Mouse (Mus musculus) MEL (cell line): ENCODE data around the gene Hspb1. TPM values are rescaled to one million over a fixed set of nuclear protein-coding genes. Genes with fewer than 3 reads are reported as not detected.

Experiments used
- DNase-seq: peaks from one replicate; pipeline ENCODE4 v3.0.0; 2011; ENCODE audit warnings: low read depth, low spot score
- H3K27ac ChIP-seq: 2 replicates; pipeline ENCODE4 v1.5.1; 2012; ENCODE audit warnings: low read depth, mild to moderate bottlenecking, control low read depth, low read length, moderate library complexity; ENCODE audit not compliant: control insufficient read depth
- H3K27me3 ChIP-seq, 2 experiments: fragments of 150-350 bp in 1 of 2; sonication (generic) in 1 of 2; 2 replicates each; pipeline ENCODE4 v1.6.1; 2012; ENCODE audit warnings: low read length in 2 of 2, mild to moderate bottlenecking in 2 of 2, improper control_type of control experiment in 1 of 2, moderate library complexity in 1 of 2; ENCODE audit not compliant: insufficient read depth in 2 of 2, control insufficient read depth in 1 of 2
- H3K36me3 ChIP-seq, 2 experiments: 2 replicates each; pipeline ENCODE4 v1.6.1; 2012 to 2014; ENCODE audit warnings: low read length in 2 of 2, improper control_type of control experiment in 1 of 2, inconsistent platforms in 1 of 2, mild to moderate bottlenecking in 1 of 2; ENCODE audit not compliant: insufficient read depth in 2 of 2, control insufficient read depth in 1 of 2
- H3K4me1 ChIP-seq, 2 experiments: fragments of 150-350 bp in 1 of 2; sonication (generic) in 1 of 2; 2 replicates each; pipeline ENCODE4 v1.6.1; 2012; ENCODE audit warnings: low read length in 2 of 2, improper control_type of control experiment in 1 of 2, mild to moderate bottlenecking in 1 of 2; ENCODE audit not compliant: insufficient read depth in 2 of 2, control insufficient read depth in 1 of 2
- H3K4me3 ChIP-seq, 2 experiments: fragments of 150-350 bp in 1 of 2; sonication (generic) in 1 of 2; 2 replicates each; pipeline ENCODE4 v1.5.1; 2012; ENCODE audit warnings: low read depth in 2 of 2, low read length in 2 of 2, mild to moderate bottlenecking in 2 of 2, moderate library complexity in 2 of 2, control low read depth in 1 of 2, improper control_type of control experiment in 1 of 2; ENCODE audit not compliant: control insufficient read depth in 1 of 2, insufficient read depth in 1 of 2
- H3K79me2 ChIP-seq: 2 replicates; pipeline ENCODE4 v1.6.1; 2012; ENCODE audit warnings: mild to moderate bottlenecking, low read length, moderate library complexity; ENCODE audit not compliant: control insufficient read depth, poor library complexity, insufficient read depth
- H3K9ac ChIP-seq: 2 replicates; pipeline ENCODE4 v1.6.1; 2012; ENCODE audit warnings: low read depth, mild to moderate bottlenecking, control low read depth, low read length, moderate library complexity; ENCODE audit not compliant: control insufficient read depth, poor library complexity, severe bottlenecking
- H3K9me3 ChIP-seq: fragments of 150-350 bp; sonication (generic); replicated peaks from 2 replicates; pipeline ENCODE4 v1.6.1; 2012; ENCODE audit warnings: mild to moderate bottlenecking, low read length, improper control_type of control experiment, moderate library complexity; ENCODE audit not compliant: insufficient read depth
- BHLHE40 ChIP-seq: IDR thresholded peaks from 2 replicates; pipeline ENCODE4 v1.6.1; 2012; ENCODE audit warnings: low read depth, mild to moderate bottlenecking, inconsistent platforms, low read length, improper control_type of control experiment, borderline replicate concordance
- CHD1 ChIP-seq: IDR thresholded peaks from 2 replicates; pipeline ENCODE4 v1.6.1; 2012; ENCODE audit warnings: low read depth, mild to moderate bottlenecking, inconsistent platforms, low read length, improper control_type of control experiment
- CHD2 ChIP-seq: IDR thresholded peaks from 2 replicates; pipeline ENCODE4 v1.6.1; 2011; ENCODE audit warnings: low read length, improper control_type of control experiment
- CTCF ChIP-seq, 3 experiments: IDR thresholded peaks in 2 of 3; conservative IDR thresholded peaks in 1 of 3; 2 replicates each; pipeline ENCODE4 v1.5.1; 2011 to 2012; ENCODE audit warnings: low read length in 3 of 3, low read depth in 2 of 3, mild to moderate bottlenecking in 2 of 3, improper control_type of control experiment in 1 of 3, inconsistent platforms in 1 of 3, mixed read lengths in 1 of 3, moderate library complexity in 1 of 3; ENCODE audit not compliant: control insufficient read depth in 1 of 3, insufficient read depth in 1 of 3, poor library complexity in 1 of 3, severe bottlenecking in 1 of 3
- ELF1 ChIP-seq: IDR thresholded peaks from 2 replicates; pipeline ENCODE4 v1.6.1; 2014; ENCODE audit warnings: low read depth, mild to moderate bottlenecking, inconsistent platforms, low read length, improper control_type of control experiment, moderate library complexity
- GABPA ChIP-seq: IDR thresholded peaks from 2 replicates; pipeline ENCODE4 v1.6.1; 2012; ENCODE audit warnings: low read depth, mild to moderate bottlenecking, inconsistent platforms, low read length, improper control_type of control experiment, moderate library complexity
- HCFC1 ChIP-seq: IDR thresholded peaks from 2 replicates; pipeline ENCODE4 v1.6.1; 2012; ENCODE audit warnings: low read depth, mild to moderate bottlenecking, inconsistent platforms, low read length, improper control_type of control experiment, moderate library complexity
- MAFK ChIP-seq: IDR thresholded peaks from 2 replicates; pipeline ENCODE4 v1.6.1; 2011; ENCODE audit warnings: low read depth, mild to moderate bottlenecking, low read length, improper control_type of control experiment, borderline replicate concordance
- MAX ChIP-seq: IDR thresholded peaks from 2 replicates; pipeline ENCODE4 v1.6.1; 2011; ENCODE audit warnings: low read length, improper control_type of control experiment
- MEF2A ChIP-seq: IDR thresholded peaks from 2 replicates; pipeline ENCODE4 v1.6.1; 2014; ENCODE audit warnings: low read depth, mild to moderate bottlenecking, inconsistent platforms, low read length, improper control_type of control experiment; ENCODE audit not compliant: poor library complexity, insufficient replicate concordance, severe bottlenecking; ENCODE audit errors: extremely low read depth
- MYB ChIP-seq: IDR thresholded peaks from 2 replicates; pipeline ENCODE4 v1.6.1; 2011; ENCODE audit warnings: mild to moderate bottlenecking, low read depth, low read length, improper control_type of control experiment
- MYC ChIP-seq: IDR thresholded peaks from 2 replicates; pipeline ENCODE4 v1.6.1; 2011; ENCODE audit warnings: low read depth, mild to moderate bottlenecking, low read length, improper control_type of control experiment, moderate library complexity
- NELFE ChIP-seq: IDR thresholded peaks from 2 replicates; pipeline ENCODE4 v1.6.1; 2011; ENCODE audit warnings: low read depth, low read length, improper control_type of control experiment
- POLR2AphosphoS5 ChIP-seq: IDR thresholded peaks from 2 replicates; pipeline ENCODE4 v1.6.1; 2012; ENCODE audit warnings: low read depth, borderline replicate concordance, mild to moderate bottlenecking, inconsistent platforms, low read length, moderate library complexity, mixed read lengths
- RAD21 ChIP-seq: IDR thresholded peaks from 2 replicates; pipeline ENCODE4 v1.6.1; 2011; ENCODE audit warnings: mild to moderate bottlenecking, low read depth, low read length, improper control_type of control experiment
- RCOR1 ChIP-seq: IDR thresholded peaks from 2 replicates; pipeline ENCODE4 v1.6.1; 2012; ENCODE audit warnings: low read depth, mild to moderate bottlenecking, inconsistent platforms, low read length, improper control_type of control experiment
- SMC3 ChIP-seq: IDR thresholded peaks from 2 replicates; pipeline ENCODE4 v1.6.1; 2011; ENCODE audit warnings: low read depth, low read length, improper control_type of control experiment
- TAL1 ChIP-seq: IDR thresholded peaks from 2 replicates; pipeline ENCODE4 v1.6.1; 2012; ENCODE audit warnings: mild to moderate bottlenecking, inconsistent platforms, low read length, moderate library complexity, mixed read lengths
- UBTF ChIP-seq: IDR thresholded peaks from 2 replicates; pipeline ENCODE4 v1.6.1; 2012; ENCODE audit warnings: low read depth, mild to moderate bottlenecking, inconsistent platforms, low read length, improper control_type of control experiment, moderate library complexity, borderline replicate concordance; ENCODE audit not compliant: insufficient read depth
- ZC3H11A ChIP-seq: IDR thresholded peaks from 2 replicates; pipeline ENCODE4 v1.6.1; 2012; ENCODE audit warnings: low read depth, mild to moderate bottlenecking, inconsistent platforms, low read length, improper control_type of control experiment
- ZKSCAN1 ChIP-seq: IDR thresholded peaks from 2 replicates; pipeline ENCODE4 v1.6.1; 2012; ENCODE audit warnings: low read depth, mild to moderate bottlenecking, inconsistent platforms, low read length, improper control_type of control experiment, moderate library complexity
- ZMIZ1 ChIP-seq: IDR thresholded peaks from 2 replicates; pipeline ENCODE4 v1.6.1; 2012; ENCODE audit warnings: low read depth, mild to moderate bottlenecking, inconsistent platforms, low read length, improper control_type of control experiment, moderate library complexity
- polyA plus RNA-seq, 2 experiments: library from polyadenylated mRNA; stranded (reverse) in 1 of 2; unstranded in 1 of 2; fragments of >175 nt in 1 of 2; fragments of >200 nt in 1 of 2; gene quantifications; 2 replicates each; pipeline versions ENCODE4 v1.2.1 to v1.2.4; 2012; ENCODE audit warnings: low replicate concordance in 2 of 2, low read depth in 1 of 2; ENCODE audit not compliant: insufficient read length in 2 of 2, insufficient read depth in 1 of 2, missing spikeins in 1 of 2
- total RNA-seq: library from RNA; depleted of rRNA; stranded (reverse); fragments of 300-350 nt; gene quantifications from 2 replicates; pipeline ENCODE4 v1.2.3, GENCODE M21; 2012

Gene Hspb1
- total and polyA plus RNA-seq, 3 experiments = not detected

DNA sequence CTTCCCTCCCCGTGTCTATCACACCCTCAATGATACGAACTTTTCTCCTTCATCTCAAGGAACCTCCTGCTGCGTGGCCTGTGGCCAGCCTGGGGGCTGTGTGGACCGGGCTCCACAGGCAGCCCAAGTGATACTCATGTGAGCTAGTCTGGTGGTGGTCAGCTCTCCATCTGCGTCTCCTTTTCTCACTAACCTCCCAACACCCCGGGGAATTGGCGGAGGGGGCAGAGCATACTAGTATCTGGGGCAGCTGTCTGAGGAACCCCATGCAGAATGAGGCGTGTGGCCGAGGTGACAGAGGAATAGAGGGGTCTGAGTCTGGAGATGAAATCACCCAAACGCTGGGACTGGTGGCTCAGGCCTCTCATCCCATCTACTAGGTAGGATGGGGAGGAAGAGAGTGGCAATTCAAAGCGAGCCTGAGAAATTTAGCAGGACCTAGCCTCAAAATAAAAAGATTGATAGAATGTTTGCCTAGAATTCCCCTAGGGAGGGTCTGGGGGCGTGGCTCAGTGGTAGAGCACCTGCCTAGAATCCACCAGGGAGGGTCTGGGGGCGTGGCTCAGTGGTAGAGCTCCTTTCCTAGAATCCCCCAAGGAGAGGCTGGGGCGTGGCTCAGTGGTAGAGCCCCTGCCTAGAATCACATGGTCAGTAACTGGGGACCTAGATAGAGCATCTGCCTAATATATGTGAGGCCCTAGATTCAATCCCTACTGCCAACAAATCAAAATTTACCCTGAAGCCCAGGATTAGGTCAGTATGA is 17.9 kb upstream of the Hspb1 start:
- Histone ChIP-seq H3K9me3 (no peaks in the 10 kb centered on the region), H3K27ac (no peak overlapping the region), H3K4me3 (no peak overlapping the region), H3K36me3 (peaks cover 0 to 6% of the 10 kb centered on the region in 2 experiments; a peak in 2 of 4 replicates), H3K4me1 (peaks cover 0 to 12% of the 10 kb centered on the region in 2 experiments; a peak in 3 of 4 replicates), H3K9ac (no peak overlapping the region), H3K27me3 (peaks cover 1 to 6% of the 10 kb centered on the region in 2 experiments; a peak in 2 of 4 replicates), H3K79me2 (no peaks in the 10 kb centered on the region)
- no peak for TF ChIP-seq RAD21
- TF ChIP-seq CTCF (IDR thresholded peaks at IDR 0.05 in 2 of 3, conservative IDR thresholded peaks at IDR 0.05 in 1 of 3; ENCODE audit: control insufficient read depth in 1 of 3, insufficient read depth in 1 of 3, low read depth in 2 of 3, low read length in 3 of 3, poor library complexity in 1 of 3, severe bottlenecking in 1 of 3) = no peak
- no peak for DNase-seq

DNA sequence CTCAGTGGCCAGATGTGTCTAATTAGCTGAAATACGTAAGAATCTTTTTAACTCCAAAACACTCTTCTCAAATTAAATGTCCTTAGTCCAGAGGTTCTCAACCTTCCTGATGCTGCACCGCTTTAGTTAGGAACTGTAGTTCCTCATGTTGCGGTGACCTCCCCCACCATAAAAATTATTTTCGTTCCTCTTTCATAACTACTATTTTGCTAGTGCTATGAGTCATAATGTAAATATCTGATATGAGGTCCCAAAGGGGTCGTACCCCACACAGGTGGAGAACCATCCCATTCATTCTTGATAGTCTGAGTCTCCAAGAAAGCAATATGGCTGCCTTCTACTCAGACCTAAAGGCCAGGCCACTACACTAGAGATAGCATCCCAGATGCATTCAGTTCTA is 17.2 kb upstream of the Hspb1 start:
- H3K27me3 ChIP-seq = peaks cover 0 to 4% of the 10 kb centered on the region in 2 experiments; a peak in 2 of 4 replicates
- DNase-seq = peak; percentile 39

DNA sequence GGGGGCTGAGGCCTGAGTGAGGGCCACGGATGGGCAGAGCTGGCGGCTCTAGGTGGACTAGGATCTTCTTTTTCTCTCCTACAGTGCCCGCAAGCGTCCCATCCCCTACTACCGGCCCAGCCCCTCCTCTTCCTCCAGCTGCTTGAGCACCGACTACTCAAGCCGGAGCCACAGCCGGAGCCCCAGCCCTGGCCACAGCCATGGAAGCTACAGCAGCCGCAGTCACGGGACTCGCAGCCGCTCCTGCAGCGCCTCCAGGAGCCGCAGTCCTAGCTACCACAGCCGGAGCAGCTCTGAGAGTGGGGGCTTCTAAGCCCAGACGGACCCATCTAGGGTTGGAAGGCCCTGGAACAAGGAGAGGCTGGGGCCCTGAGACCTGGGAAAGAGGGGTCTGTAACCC is 14.7 kb upstream of the Hspb1 start:
- peaks cover 0 to 18% of the 10 kb centered on the region in 2 experiments; a peak in 3 of 4 replicates for H3K4me1 ChIP-seq
- H3K27ac ChIP-seq = no peak overlapping the region

More for the DNA sequence above, 17.2 kb upstream of the Hspb1 start:
- Histone ChIP-seq H3K36me3 (peaks cover 0 to 6% of the 10 kb centered on the region in 2 experiments; a peak in 2 of 4 replicates), H3K9me3 (no peaks in the 10 kb centered on the region), H3K4me1 (peaks cover 0 to 12% of the 10 kb centered on the region in 2 experiments; a peak in 3 of 4 replicates), H3K4me3 (no peak overlapping the region), H3K79me2 (no peaks in the 10 kb centered on the region), H3K27ac (no peak overlapping the region), H3K9ac (no peak overlapping the region)
- TF ChIP-seq ZKSCAN1 = no peak
- no peak for TF ChIP-seq MYB
- TF ChIP-seq RAD21 = no peak
- TF ChIP-seq SMC3 = no peak
- TF ChIP-seq MAFK = no peak
- TF ChIP-seq CTCF (IDR thresholded peaks at IDR 0.05 in 2 of 3, conservative IDR thresholded peaks at IDR 0.05 in 1 of 3; ENCODE audit: control insufficient read depth in 1 of 3, insufficient read depth in 1 of 3, low read depth in 2 of 3, low read length in 3 of 3, poor library complexity in 1 of 3, severe bottlenecking in 1 of 3) = no peak
- TF ChIP-seq ELF1 = no peak
- TF ChIP-seq TAL1 = no peak
- TF ChIP-seq UBTF = no peak
- no peak for TF ChIP-seq ZC3H11A
- no peak for TF ChIP-seq MYC
- TF ChIP-seq BHLHE40 = no peak
- TF ChIP-seq ZMIZ1 = no peak
- no peak for TF ChIP-seq HCFC1

More for the DNA sequence above, 14.7 kb upstream of the Hspb1 start:
- no peak for TF ChIP-seq POLR2AphosphoS5
- TF ChIP-seq NELFE = no peak
- no peak for TF ChIP-seq SMC3
- TF ChIP-seq GABPA = no peak
- TF ChIP-seq MAX = no peak
- no peak for TF ChIP-seq ELF1
- TF ChIP-seq CHD1 = no peak
- no peak for TF ChIP-seq MEF2A
- TF ChIP-seq CHD2 = no peak
- TF ChIP-seq MAFK = no peak
- TF ChIP-seq RCOR1 = no peak
- TF ChIP-seq, all 39 proteins: peak for 0
- Histone ChIP-seq H3K9me3 (no peaks in the 10 kb centered on the region), H3K27me3 (no peaks in the 10 kb centered on the region), H3K79me2 (no peaks in the 10 kb centered on the region), H3K9ac (no peak overlapping the region), H3K36me3 (peaks cover 0 to 6% of the 10 kb centered on the region in 2 experiments; a peak in 2 of 4 replicates), H3K4me3 (no peak overlapping the region)
- no peak for DNase-seq
